Mouse (Mus musculus) left cerebral cortex, postnatal 25 days (tissue): ENCODE results near the gene Npas1. TPM values are rescaled to one million over a fixed set of nuclear protein-coding genes. Genes with fewer than 3 reads are reported as not detected.
A peak's percentile ranks its signal among the peaks of the same experiment; 100 is the strongest.

ENCODE experiments used
- DNase-seq, 2 experiments: peaks; one replicate each; pipeline ENCODE4 v3.0.0; 2022; ENCODE audit warnings: low spot score in 2 of 2, mixed read lengths in 1 of 2
- intact Hi-C: fragments of 180-260 bp; cut with DNase I; formaldehyde crosslinking; loops from one replicate; pipeline ENCODE4 v1.15.1; 2025
- total RNA-seq, 2 experiments: library from RNA; stranded (reverse); gene quantifications; 2 replicates each; pipeline ENCODE4 v1.2.3; 2021

Npas1 gene
- total RNA-seq, 2 experiments from 2014 or later = 10.5 to 11.0 TPM

DNA sequence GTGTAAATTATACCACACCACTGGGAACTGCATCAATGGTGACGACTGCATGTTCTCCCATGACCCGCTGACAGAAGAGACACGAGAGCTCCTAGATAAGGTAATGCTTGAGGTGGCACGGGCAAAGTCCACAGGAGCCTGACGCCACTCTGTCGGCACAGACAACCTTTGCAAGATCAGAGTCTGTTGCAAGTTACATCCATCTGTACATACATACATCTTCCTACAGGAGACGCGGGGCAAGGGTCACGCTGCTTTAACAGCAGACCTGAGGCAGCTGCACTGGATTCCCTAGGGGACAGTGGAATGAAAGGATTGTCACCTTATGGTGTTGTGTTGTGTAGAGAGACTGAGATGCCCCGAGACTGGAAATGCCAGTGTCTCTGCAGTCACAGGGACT, 51.8 kb downstream of the Npas1 start:
- intact Hi-C loops = loop anchor here (1.0 kb wide), 1 partner anchor 30 kb away; no protein-coding TSS in a partner anchor

DNA sequence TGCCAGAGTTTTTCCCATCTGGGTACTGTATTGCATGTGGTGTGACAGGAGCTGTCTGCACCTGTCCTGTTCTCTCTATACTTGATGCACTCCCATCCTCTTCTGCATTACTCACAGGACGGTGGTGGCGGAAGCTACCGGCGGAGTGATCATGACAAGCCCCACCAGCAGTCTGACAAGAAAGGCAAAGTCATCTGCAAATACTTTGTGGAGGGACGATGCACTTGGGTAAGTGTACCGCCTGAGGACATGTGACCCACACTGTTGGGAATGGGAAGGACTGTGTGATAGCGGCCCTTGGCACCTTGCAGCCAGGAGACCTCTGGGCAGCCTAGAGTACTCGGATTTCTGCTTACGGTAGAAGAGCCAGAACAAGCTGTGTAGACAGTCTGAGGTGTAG, 53.8 kb downstream of the Npas1 start:
- intact Hi-C loops = no loop called here
- DNase-seq = no peak

More for the DNA sequence above, 51.8 kb downstream of the Npas1 start:
- DNase-seq = no peak

DNA sequence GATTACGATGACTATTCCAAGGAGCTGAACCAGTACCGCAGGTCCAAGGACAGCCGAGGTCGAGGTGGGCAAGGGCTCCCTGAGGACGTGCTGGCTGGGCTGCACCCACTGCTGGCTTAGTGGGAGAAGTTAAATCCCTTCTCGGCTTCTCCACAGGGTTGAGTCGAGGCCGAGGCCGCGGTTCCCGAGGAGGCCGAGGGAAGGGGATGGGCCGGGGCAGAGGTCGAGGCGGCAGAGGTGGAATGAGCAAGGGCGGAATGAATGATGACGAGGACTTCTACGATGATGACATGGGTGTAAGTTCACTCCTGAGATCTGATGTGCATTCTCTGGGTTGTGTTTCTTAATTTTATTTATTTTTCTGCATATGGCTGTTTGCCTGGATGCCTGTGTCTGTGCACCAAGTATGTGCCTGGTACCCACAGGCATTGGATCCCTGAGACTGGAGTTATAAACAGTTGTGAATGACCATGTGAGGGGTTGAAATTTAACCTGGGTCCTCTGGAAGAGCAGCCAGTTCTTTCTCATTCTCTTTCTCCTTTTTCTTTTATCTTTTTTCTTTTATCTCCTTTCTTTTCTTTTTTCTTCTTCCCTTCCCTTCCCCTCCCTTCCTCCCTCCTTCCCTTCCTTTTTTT, 55.2 kb downstream of the Npas1 start:
- intact Hi-C loops = no loop called here
- DNase-seq = no peak

DNA sequence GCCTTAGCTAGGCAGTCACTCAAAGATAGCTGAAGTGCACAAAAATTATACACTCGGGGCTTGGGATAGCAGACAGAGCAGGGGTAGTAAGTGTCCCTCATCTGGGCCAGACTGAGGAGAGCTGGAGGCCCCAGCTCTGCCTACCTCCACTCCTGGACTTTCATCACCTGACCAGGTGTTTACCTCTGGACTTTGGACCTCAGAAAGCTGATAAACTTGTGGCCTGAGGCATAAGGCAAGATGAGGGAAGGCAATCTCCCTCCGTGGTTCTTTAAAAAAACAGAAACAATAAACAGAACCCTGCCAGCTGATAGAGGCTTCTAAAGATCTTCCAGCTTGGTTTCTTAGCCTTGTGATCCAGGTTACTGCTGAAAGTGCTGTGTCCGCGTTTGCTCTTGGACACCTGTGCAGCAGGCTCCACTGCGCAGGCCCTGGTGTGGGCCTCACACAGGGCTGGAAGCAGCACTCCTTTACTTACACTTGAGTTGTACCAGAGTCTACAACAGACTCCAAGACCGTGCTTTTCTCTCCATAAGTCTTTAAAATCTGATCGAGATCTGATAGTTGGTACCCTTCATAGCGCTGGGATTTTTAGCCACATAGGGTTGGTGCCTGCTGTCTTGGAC, 56.9 kb downstream of the Npas1 start:
- intact Hi-C loops = no loop called here
- no peak for DNase-seq

DNA sequence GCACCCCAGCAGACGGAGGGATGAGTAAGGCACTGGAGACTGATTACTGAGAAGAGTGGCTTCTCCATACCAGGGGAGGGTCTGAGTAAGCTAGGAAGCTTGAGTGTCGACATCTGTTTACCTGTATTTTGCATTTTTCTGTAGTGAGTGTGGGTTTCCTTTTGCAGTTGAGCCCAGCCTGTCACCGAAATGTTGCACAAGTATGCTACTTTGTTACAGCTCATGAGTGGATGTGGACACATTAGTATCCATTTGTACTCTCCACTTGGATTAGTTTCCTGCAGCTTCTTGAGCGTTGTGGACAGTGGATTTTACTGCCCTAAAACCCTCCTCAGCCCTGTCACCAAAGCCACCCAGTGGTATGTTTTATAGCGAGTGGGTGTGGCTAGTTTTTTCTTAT, 58.8 kb downstream of the Npas1 start:
- intact Hi-C loops = no loop called here
- no peak for DNase-seq

DNA sequence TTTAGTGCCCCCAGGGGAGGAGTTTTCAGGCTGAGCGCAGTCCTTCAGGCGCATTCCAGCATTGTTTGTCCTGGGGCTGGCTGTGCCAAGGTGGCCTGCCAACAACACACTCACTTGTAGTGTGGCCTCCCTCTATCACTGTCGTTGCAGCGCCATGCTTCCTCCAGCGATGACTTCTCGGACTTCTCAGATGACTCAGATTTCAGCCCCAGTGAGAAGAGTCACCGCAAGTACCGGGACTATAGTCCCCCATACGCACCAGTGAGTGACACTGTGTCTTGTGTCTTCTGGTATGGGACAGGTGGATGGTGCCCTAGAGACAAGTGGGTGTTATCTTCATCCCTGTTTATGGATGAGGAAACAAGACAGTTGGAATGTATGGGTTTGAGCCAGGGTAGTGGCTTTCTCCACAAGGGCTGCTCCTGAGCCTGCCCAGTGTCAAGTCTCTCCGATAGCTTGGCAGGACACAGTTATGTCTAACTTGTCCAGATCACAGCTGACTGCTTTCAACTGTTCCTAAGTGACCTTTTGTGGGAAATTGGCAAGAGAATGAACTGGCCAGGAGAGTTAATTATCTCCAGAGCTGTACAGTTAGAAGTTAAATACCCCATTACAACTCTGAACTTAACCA, 60.3 kb downstream of the Npas1 start:
- intact Hi-C loops = no loop called here
- DNase-seq = no peak

DNA sequence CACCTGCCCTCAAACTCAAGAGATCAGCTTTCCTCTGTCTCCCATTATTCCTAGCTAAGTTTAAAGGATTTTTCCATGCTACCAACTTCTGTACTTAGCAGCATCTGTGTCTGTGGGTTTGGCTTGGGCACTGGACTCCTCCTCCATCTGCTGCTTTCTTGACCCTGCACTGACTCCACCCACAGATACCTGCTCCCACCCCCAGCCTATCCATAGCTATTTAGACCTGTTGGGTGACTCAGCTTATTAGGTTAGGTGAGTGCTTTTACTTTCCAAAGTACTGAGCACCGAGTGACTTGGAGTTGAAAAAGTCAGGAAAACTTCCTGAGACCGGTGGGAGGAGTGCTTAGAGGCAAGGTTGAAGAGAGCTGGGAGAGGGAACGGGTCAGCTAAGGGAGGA, 62.1 kb downstream of the Npas1 start:
- no peak for DNase-seq

DNA sequence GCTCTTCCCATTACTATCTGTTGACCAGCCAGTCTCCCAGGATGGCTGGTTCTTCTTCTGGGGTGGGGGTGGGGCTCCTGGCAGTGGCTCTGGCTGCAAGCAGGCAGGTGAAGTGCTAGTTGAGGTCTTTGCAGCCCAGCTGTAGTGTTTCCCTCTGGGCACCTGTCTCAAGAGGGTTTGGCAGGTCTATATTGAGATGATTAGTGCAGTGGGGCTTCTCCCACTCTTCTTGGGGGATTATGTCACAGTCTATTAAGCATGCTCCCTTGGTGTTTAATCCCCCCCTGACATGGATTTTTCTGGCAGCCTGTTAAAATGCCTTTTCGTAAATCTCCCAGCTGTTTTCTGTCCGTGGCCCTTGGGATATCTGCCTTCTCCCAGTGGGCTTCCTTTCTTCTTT, 64.6 kb downstream of the Npas1 start:
- intact Hi-C loops = no loop called here
- no peak for DNase-seq

More for the DNA sequence above, 62.1 kb downstream of the Npas1 start:
- intact Hi-C loops = no loop called here

DNA sequence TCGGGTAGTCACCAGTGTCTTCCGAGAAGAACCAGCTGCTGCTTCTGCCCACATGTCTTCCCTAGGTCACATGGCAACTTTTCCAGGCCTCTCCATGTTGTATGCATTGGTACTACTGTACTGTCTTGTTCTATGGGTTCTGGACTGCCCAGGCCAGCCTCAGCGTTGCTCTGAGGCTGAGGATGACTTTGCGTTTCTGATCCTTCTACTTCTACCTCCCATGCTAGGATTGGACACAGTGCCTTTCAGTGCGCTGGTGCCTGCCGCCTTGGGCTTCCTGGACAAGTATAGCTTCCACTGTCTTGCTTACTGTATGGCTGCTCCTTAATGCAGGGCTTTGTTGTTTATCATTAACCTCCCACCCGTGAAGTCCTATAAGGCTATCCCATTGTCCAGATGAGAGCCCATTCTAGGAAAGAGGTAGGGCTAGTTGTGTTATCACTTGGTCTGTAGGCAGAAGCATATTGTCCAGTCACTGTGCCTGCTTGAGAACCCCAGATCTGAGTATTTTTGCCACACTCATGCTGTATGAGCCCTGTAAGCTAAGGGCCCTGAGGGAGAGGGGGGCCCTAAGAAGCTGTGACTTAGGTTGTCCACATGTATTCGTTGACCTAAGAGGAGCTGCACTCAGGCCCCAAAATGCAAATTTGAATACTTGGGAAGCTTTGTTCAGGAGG, 65.2 kb downstream of the Npas1 start:
- no peak for DNase-seq
- intact Hi-C loops = no loop called here

DNA sequence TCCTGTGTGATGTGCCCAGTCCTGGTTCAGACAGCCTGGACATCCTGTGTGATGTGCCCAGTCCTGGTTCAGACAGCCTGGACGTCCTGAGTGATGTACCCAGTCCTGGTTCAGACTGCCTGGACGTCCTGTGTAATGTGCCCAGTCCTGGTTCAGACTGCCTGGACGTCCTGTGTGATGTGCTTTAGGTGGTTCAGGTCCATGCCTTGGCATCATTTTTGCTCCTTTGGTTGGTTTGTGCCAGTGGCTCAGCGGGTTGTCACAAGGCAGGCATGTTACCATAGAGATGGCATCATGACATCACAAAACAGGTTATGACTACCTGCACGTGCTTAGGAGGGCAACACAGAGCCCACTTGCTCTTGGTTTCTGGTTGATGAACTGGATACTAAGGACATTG, 66.4 kb downstream of the Npas1 start:
- no peak for DNase-seq
- intact Hi-C loops = no loop called here

DNA sequence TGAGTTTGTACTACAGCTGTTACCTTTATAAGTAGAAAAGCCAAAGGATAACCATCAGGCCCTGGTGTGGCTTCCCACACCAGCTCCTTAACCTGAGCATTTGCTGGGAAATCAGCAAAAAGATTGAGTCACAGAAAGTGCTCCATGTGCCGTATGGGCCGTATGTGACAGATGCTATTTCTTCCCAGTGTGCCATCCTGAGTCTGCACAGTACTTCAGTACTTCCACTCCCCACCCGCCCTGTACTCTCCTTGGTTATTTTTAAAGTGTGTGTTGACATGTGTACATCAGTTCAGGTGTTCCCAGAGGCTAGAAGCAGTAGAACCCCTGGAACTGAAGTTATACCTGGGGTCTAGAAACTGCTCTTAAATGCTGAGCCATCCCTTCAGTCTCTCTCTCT, 70.5 kb downstream of the Npas1 start:
- DNase-seq = peak in 1 of 2 experiments; percentile 19

More for the DNA sequence above, 70.5 kb downstream of the Npas1 start:
- intact Hi-C loops = no loop called here

Other genes with a start within 250 kb of the Npas1 start
- gene C5ar2, start 233.6 kb downstream of the Npas1 start, total RNA-seq = under 1 TPM; 0.71 to 0.87 TPM
- 1 to 10 TPM in 1 of 2 experiments, under 1 TPM in 1; 0.78 to 2.2 TPM for gene C5ar1, start 218.2 kb downstream of the Npas1 start, total RNA-seq
- 10 to 100 TPM; 32.5 to 34.8 TPM for gene Inafm1, start 204.1 kb downstream of the Npas1 start, total RNA-seq
- gene Ccdc9, start 190.9 kb downstream of the Npas1 start, total RNA-seq = 10 to 100 TPM; 81.6 to 86.9 TPM
- 10 to 100 TPM in 1 of 2 experiments, 1 to 10 TPM in 1; 9.2 to 10.9 TPM for gene Bbc3, start 169.3 kb downstream of the Npas1 start, total RNA-seq
- 100 to 1,000 TPM; 105 to 120 TPM for gene Sae1, start 89.9 kb downstream of the Npas1 start, total RNA-seq
- gene Zc3h4, start 76.8 kb downstream of the Npas1 start, total RNA-seq = 10 to 100 TPM; 58.6 to 58.8 TPM
- 10 to 100 TPM; 66.5 to 80.1 TPM for gene Tmem160, start 24.9 kb downstream of the Npas1 start, total RNA-seq
- gene Arhgap35, start 137.3 kb upstream of the Npas1 start, total RNA-seq = 100 to 1,000 TPM; 137 to 139 TPM
- not detected for gene Ceacam15, start 198.0 kb upstream of the Npas1 start, total RNA-seq
- under 1 TPM in 1 of 2 experiments, not detected in 1; 0.25 TPM for gene Ceacam9, start 244.2 kb upstream of the Npas1 start, total RNA-seq